Mouse (Mus musculus): ENCODE results near the gene Rtl5.

Rtl5 gene

DNA sequence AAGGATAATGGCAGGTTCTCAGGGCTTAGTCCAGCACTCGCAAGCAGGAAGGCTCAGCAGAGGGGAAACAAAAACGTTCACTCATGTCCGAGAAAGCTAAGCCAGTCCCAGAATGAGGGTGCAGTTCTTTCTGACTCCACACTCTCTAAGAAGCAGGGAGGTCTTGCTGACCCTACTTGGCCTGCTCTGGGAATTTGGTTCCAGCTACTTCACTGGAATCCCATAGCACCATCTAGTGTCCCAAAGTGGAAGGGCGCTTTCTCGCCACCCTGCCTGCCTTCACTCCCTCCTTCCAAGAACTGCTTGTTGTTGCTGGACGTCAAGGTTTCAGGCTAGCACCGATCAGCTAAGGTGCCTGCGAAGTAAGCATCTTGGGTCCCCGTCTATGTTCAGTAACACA, 5.0 kb downstream of the Rtl5 start:
- DNase-seq (ENCODE audit: low spot score in 2 of 2) = peak; percentile 80

DNA sequence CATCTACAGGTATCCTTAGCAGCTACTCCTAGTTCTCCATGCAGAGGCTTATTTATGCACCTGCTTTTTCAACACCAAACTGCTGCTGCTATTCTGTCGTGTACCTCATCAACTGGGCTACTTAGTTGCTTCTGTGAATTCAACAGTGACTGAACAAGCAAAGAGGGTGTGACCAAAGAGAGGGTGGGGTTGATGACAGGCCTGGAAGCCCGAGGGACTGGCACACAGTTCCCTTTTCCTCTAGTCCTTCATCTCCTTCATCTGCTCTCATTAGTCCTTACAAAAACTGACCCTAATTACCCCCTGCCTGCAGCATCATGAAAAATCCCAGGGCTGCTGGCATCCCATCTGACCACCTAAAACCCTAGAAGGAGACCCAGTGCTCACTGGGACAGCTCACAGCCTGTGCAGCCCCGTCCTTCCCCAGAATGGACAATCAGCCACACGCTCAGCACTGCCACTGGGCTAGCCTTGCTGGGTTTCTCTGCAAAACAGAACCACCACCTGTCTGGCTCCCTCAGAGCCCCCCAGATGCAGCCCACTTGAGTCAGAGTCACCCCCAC, 5.8 kb downstream of the Rtl5 start:
- DNase-seq (ENCODE audit: low spot score in 2 of 2) = no peak

DNA sequence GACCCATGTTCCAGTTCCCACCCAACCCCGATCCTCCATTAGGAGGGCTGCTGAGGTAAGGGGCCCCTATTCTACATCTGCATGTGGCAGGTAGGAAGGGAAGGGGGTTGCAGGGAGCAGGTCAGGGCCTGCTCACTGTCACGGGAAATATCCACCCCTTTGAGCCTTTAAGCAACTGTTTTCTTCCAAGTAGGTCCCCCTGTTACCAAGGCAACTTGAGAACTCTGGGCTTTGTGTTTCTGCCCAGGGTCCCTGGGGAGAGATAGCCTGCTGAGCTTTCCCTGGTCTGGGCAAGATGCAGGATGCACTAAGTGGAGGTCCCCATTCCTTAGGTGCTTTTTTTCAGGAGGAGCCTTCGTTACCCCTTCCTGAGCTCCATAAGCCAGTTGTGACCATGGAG, 7.0 kb downstream of the Rtl5 start:
- no peak for DNase-seq (ENCODE audit: low spot score in 2 of 2)

DNA sequence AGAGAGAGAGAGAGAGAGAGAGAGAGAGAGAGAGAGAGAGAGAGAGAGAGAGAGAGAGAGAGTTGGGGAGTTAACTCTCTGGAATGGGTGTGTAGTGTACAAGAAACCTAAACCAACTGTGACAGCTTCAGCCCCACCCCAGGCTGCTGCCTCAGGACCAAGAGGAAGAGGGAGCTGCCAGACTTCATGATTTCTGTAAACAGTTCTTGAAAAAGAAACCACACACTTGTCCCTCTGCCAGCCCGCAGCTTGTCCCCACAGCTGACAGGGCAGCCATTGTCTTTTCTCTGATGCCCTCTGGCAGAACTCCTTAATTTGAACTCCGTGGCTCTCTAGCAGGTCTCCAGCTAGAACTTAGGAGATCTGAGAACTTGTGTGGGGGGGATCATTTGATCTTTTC, 10.2 kb downstream of the Rtl5 start:
- no peak for DNase-seq (ENCODE audit: low spot score in 2 of 2)

DNA sequence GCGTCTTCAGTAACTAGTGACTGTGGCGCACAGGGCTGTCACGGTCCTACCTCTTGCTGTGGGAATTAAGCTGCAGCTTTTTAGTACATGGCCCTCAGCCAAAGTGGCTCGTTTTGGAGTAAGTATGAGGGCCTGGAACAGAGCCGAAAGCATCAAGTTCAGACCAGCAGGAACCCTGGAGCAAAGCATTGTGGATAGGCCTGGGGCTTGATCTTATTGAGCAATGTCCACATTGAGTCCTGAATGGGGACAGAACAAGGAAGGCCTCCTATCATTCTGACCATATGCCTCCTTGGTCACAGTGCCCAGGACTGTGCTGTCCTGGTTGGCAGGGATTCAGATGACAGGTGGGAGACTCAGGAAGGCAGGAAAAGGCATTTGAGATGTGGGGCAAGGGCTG, 10.9 kb downstream of the Rtl5 start:
- DNase-seq (ENCODE audit: low spot score in 2 of 2) = no peak

DNA sequence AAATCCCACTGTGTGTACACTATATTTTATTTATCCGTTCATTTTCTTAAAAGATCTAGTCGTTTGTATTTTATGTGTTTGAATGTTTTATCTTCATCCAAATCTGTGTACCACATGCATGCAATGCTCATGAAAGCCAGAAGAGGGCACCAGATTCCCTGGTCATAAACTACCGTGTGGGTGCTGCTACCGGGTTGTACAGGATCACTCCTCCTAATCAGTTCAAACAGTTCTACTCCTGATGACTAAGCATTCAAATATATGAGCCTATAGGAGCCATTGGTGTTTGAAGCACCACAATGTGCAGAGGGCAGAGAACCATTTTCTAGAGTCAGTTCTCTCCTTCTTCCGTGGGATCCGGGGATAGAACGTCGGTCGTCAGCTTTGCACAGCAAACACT, 11.7 kb downstream of the Rtl5 start:
- no peak for DNase-seq (ENCODE audit: low spot score in 2 of 2)

DNA sequence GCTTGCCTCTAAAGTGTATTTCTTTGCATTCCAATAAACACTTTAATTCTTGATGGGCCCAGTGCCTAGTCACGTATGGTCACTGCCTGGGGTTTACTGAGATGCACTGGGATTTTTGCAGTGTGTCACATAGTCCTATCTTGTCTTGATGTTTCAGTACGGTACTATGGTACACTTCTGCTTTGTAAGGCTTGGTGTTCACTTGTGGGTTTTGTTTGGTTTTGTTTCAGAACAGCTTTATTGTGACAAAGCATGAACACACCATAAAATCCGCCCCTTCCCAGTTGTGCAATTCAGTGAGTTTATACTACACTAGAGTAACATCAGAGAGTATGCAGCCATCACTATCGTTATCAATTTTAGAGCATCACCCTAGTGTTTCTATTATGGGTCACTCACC, 17.1 kb downstream of the Rtl5 start:
- DNase-seq (ENCODE audit: low spot score in 2 of 2) = no peak

DNA sequence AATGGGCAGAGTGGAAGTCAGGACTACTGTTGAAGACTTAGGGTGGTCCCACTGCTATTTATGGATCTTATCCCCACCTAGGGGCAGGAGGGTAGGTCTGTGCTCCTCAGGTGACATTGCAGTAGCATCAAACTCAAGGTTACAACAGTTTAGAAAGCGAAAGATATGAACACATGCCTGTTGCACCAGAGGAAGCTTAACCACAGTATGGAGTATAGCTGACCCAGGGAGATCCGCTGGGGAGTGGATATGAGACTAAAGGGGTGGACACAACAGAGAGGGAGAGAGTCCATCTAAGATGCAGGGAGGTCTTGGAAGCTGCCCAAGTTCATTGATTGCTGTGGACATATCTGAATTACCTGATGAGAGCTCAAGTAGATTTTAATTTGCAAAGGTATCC, 17.7 kb downstream of the Rtl5 start:
- DNase-seq (ENCODE audit: low spot score in 2 of 2) = no peak

DNA sequence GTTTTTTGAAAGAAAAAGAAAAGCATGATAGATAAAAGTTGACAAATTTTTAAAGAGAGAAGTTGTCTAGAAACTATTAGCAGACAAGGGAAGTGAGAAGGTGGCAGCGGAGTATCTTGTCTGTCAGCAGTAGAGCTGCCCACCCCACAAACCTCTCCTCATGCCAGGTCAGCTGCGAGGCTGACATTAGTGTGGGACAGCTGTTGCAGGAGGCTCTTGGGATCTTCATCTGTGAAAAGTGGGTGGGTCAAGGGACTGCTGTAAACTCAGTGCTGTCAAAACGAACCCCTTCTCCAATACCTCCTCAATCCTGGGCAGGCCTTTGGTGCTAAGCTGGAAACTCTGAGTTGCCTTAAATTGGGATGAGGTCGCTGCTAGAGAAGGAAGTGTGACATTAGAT, 19.9 kb downstream of the Rtl5 start:
- no peak for DNase-seq (ENCODE audit: low spot score in 2 of 2)

DNA sequence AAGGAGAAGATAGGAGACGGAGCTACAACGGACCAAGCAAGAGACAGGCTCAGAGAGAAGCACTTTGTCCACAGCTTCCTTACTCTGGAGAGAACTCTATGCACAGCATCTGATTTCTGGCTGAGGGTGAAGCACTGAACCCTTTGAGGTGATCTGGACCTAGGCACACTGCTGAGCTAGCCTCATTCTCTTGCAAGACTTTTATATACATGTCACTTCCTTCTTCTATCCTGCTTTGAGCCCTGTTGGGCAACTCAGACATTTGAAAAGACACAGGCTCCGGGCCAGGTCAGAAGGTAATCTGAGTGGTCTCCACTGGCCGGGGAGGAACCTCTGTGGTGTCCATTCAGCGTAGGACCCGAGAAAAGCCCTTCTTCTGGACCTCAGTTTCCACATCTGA, 20.6 kb downstream of the Rtl5 start:
- DNase-seq (ENCODE audit: low spot score in 2 of 2) = no peak

DNA sequence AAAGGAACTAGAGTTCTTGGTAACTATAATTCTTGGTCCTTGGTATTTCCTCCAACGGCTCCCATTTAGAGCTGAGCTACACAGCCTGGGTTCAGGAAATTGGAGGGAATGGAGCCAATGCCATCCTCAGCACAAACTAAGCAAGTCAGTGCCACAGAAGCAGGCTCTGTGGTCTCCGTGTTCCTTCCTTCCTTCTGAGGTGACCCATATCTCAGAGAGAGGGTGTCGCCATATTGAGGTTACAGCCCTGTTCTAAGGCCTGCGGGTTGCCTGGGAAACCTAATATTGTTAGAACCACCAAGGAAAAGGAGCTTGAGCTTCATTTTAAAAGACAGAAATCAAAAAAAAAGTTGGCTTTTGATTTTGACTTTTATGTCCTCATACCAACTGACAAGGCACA, 28.7 kb downstream of the Rtl5 start:
- no peak for DNase-seq (ENCODE audit: low spot score in 2 of 2)

DNA sequence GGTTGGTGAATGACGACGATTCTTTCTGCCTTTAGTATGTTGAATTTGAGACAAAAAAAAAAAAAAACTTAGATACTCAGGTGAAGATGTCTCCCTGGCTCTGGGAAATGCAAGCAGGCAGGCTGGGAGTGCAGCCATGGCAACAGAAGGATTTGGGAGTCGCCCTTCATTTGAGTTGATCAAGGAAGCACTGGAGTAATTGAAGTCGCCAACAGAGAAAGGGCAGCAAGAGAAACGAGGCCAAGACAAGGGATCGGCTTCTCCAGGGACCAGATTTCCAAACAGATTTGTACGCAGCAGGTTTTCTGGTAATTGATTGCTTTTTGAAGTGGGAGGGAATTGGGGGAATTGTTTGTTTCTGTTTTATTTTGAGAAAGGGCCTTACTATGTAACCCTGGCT, 29.5 kb downstream of the Rtl5 start:
- DNase-seq (ENCODE audit: low spot score in 2 of 2) = no peak

DNA sequence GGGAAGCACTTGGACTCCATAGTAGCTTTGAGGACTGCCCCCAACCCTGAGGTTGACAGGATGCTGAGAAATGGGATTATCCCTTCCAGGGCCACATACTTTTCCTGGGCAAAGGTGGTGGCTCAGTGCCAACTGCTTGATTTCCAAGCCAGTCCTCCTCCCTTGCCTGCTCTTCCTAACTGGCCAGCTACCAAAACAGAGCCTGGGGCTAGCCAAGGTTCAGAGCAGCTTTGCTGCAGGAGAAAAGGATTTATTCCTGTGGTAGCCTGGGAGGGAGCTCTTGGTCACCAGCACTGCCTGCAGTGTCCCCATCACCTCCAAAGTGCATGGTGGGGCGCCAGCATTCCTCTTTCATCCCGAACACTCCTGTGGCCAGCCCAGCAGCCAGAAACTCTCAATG, 33.6 kb downstream of the Rtl5 start:
- no peak for DNase-seq (ENCODE audit: low spot score in 2 of 2)

DNA sequence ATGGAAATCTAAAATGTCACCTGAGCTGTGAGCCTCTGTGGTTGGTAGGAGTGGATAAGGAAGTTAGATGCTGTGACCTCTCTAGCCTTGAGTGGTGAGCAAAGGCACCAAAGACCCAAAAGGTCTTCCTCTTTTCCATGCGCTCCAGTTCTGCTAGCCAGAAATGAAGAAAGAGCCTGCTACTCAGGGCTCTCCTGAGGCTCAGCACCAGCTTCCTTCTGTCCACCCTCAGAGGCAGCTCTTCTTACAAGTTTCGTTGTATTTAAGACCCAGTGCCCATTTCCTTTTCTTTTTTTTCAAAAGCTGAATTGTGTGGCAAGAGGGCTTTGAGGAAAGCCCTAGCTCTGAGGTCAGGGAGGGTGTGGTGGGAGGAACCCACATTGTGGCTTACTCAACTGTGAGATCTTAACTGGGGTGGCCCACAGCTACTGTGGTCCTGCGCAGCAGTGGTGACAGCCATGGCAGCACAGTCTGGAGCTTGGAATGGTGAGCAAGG, 34.2 kb downstream of the Rtl5 start:
- DNase-seq (ENCODE audit: low spot score in 2 of 2) = no peak

DNA sequence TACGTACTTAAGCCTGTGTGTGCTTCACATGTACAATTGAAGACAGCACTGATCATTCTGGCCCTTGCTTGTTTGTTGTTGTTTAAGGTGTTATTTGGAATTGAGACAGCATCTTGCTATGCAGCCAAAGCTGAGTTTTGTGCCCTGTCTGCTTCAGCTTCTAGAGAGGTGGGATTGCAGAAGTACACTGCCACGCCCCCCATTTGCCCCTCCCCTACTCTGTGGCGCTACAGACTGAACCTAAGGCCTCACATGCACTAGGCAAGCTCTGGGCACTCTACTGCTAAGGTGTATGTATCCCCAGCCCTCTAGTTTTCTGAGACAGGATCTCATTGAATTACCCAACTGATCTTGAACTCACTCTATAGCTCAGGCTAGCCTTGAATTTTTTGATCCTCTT, 35.4 kb downstream of the Rtl5 start:
- no peak for DNase-seq (ENCODE audit: low spot score in 2 of 2)

DNA sequence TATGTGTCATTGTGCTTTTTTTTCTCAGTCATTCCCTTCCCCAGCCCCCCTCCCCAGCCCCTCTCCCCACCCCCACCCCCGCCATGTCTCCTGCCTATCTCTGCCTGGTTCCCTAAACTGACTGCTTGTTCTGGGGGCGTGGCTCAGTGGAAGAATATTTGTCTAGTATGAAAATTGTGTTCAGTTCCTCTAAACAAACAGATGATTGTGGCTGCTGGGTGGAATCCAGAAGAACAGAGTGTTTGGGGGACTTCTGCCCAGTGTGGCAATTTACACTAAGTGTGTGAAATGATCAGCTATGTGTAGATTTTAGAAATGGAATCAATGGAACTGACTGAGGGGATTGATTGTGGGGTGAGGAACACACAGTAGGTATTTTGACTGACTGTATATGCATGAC, 37.5 kb downstream of the Rtl5 start:
- DNase-seq (ENCODE audit: low spot score in 2 of 2) = no peak

DNA sequence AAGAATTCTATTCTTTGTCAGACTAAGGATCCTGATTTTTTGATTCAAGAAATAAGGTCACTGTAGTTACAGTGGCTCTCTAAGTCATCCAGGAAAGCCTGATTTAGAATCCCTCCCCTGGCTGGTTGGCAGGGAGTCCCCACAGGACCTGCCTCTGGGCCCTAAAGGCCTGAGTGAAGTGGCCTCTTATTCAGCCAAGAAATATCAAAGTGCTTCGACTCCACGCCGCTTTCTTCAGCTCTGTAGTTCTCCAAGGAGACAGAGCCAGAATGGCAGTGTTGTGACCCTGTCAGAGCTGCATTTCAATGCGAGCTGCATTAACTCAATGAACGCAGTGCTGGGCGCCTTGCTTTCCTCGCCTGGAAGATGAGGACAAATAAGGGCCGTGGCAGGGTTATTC, 38.7 kb downstream of the Rtl5 start:
- DNase-seq (ENCODE audit: low spot score in 2 of 2) = no peak

DNA sequence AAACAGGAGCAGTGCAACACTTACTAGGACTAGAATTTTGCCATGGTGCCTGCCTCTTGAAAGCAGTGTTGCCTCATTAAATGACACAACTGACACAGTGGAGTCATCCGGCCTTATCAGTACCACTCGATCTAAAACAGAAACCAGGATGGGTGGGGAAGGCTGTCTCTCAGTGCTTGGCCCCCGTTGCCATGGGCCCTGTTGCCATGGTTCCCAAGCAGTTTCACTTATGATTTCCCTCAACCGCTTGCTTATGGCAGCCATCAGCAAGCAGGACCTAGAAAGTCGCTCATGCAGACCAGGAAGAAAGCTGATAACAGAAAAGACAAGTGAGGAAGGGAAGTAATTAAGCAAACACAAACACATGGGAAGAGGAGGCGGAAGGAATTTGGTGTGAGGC, 39.3 kb downstream of the Rtl5 start:
- no peak for DNase-seq (ENCODE audit: low spot score in 2 of 2)

DNA sequence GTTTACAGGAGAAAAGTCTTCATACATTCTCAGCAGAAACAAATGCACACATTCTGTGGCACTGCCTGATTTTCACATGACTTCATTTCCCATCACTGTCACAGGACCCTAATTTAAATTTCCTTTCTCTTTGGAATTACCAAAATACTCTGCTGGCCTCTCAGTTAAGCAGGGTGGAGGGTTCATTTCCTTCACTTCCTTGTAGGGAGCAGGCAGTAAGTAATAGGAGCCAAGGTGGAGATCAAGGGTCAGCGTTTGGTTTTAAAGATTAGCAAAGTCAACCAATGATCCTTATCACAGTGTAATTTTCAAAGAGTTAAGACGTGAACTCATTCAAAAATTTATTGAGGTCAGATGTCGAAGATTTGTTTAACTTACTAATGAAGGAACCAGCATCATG, 46.1 kb downstream of the Rtl5 start:
- DNase-seq (ENCODE audit: low spot score in 2 of 2) = no peak

DNA sequence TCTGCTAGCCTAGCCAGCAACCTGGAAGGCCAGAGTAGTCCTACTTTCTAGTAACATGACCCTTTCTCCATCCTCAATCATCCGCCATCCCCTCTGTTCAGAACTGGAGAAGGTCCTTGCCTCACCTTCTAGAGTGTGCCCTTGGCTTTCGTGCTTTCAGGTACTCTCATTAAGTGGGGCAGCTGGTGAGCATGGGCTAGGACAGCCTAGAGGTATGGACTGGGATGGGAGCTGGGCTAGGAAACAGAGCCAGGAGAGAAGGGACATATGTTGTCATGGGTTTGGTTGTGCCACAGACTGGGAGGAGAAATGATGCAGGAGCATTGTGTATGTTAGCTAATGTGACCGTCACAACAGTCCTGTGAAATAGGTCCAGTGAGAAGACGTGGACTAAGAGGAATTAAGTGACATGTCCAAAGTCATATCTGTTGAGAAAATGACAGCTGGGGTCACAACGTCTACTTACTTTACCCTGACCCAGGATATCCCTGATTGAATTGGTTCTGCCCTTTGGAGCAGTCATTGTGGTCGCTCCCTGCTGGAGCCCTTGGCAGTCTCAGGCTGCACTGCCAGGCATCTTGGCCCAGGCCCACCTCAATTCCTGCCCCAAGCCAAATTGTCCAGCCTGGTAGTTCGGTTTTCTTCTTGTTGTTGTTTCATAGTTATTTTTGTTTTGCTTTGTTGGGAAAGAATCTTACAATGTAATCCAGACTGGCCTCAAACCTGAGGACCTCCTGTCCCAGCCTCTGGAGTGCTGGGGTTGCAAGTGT, 51.4 kb downstream of the Rtl5 start:
- no peak for DNase-seq (ENCODE audit: low spot score in 2 of 2)

DNA sequence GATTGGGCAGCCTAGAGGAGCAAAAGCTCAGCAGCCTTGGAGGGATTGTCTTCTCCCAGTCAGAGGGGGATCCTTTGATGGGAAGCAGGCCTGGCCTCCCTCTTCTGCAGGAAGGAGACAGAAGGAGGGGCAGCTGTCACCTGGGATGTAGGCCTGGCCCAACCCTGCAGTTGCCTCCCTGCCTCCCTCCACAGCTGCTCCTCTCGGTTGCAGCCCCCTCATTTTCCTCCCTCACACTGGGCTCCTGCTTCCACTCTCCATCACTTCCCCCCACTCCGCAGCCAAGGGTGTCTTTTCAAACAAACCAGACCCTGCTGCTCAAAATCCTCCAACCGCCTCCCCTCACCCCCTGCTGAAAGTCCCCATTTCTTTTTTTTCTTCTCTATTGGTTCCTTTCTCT, 52.2 kb downstream of the Rtl5 start:
- DNase-seq (ENCODE audit: low spot score in 2 of 2) = no peak

DNA sequence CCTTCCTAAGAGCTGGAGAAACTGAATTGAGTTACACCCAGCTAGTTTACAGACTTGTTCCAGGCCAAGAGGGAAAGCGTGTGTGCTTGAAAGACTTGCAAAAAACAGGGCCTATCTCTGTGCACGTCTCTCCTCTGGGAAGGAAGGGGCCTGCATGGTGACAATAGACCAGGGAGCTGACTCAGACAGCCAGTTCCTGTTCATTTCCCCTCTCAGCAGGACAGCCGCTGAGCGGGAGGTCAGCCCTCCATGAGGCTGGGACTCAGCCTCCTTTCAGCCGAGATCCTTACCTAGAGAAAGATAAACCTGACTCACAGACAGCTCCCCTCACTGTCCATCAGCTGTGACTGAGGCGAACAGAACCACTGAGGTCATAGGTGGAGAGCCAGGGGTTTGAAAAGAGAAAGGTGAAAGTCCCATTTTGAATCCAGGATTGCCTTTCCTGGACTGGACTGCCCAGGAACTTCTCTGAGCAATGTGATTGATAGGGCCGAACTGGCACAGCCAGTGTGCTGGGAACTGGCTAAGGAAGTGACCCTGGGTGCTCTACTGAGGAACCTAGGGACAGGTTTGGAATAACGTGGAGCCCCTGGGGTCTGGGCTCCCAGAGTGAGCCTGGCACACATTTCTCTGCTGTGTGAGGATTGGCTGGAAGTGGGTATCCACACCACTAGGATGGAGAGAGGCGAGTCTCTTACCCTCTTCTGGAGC, 53.7 kb downstream of the Rtl5 start:
- DNase-seq (ENCODE audit: low spot score in 2 of 2) = no peak

Measured in frontal cortex, postnatal 36 days (tissue).